Mouse (Mus musculus): ENCODE data around the gene Trpv1. TPM values are rescaled to one million over a fixed set of nuclear protein-coding genes. Genes with fewer than 3 reads are reported as not detected.
A peak's percentile ranks its signal among the peaks of the same experiment; 100 is the strongest.

Trpv1 gene
- polyA plus RNA-seq, 1 experiment from 2014 or later, result 0.26 TPM

- no peak overlapping the region for H3K4me3 ChIP-seq
- no peaks in the 10 kb centered on the region for H3K9me3 ChIP-seq (replicated peaks)
- no peaks in the 10 kb centered on the region for H3K27me3 ChIP-seq (ENCODE audit: low read depth, poor library complexity, severe bottlenecking)
- H3K4me1 ChIP-seq, result no peaks in the 10 kb centered on the region
- H3K36me3 ChIP-seq, result no peaks in the 10 kb centered on the region
- 88% methylated on average over 4 of the region's 4 CpGs for WGBS
- DNase-seq (ENCODE audit: low spot score), result no peak
- no peak overlapping the region for H3K27ac ChIP-seq
Measured at GRCm38 (mm10) chr11:73242777-73243176, 8.7 kb downstream of the Trpv1 start.

- Histone ChIP-seq H3K4me3 (no peak overlapping the region), H3K27me3 (ENCODE audit: low read depth, poor library complexity, severe bottlenecking) (no peaks in the 10 kb centered on the region), H3K36me3 (no peaks in the 10 kb centered on the region), H3K4me1 (no peaks in the 10 kb centered on the region), H3K9me3 (replicated peaks) (no peaks in the 10 kb centered on the region), H3K27ac (no peak overlapping the region)
- no peak for DNase-seq (ENCODE audit: low spot score)
- WGBS, result 84% methylated on average over 4 of the region's 4 CpGs
Measured at GRCm38 (mm10) chr11:73257362-73257945, 23.4 kb downstream of the Trpv1 start.

GRCm38 (mm10) chr11:73258664-73259063 lies 24.6 kb downstream of the Trpv1 start:
- Histone ChIP-seq H3K9me3 (replicated peaks) (no peaks in the 10 kb centered on the region), H3K36me3 (no peaks in the 10 kb centered on the region), H3K27ac (no peak overlapping the region), H3K27me3 (ENCODE audit: low read depth, poor library complexity, severe bottlenecking) (no peaks in the 10 kb centered on the region), H3K4me1 (no peaks in the 10 kb centered on the region), H3K4me3 (no peak overlapping the region)
- no peak for DNase-seq (ENCODE audit: low spot score)

GRCm38 (mm10) chr11:73260457-73260856 lies 26.4 kb downstream of the Trpv1 start:
- Histone ChIP-seq H3K27me3 (ENCODE audit: low read depth, poor library complexity, severe bottlenecking) (no peaks in the 10 kb centered on the region), H3K36me3 (no peaks in the 10 kb centered on the region), H3K9me3 (replicated peaks) (no peaks in the 10 kb centered on the region), H3K4me1 (no peaks in the 10 kb centered on the region), H3K4me3 (no peak overlapping the region), H3K27ac (no peak overlapping the region)
- no peak for DNase-seq (ENCODE audit: low spot score)
- WGBS, result 75% methylated on average over 3 of the region's 3 CpGs

- H3K27ac ChIP-seq, result no peak overlapping the region
- no peak overlapping the region for H3K4me3 ChIP-seq
- H3K36me3 ChIP-seq, result no peaks in the 10 kb centered on the region
- no peaks in the 10 kb centered on the region for H3K27me3 ChIP-seq (ENCODE audit: low read depth, poor library complexity, severe bottlenecking)
- no peaks in the 10 kb centered on the region for H3K9me3 ChIP-seq (replicated peaks)
- DNase-seq (ENCODE audit: low spot score), result no peak
- H3K4me1 ChIP-seq, result no peaks in the 10 kb centered on the region
- WGBS, result 83% methylated on average over 1 of the region's 1 CpGs
Measured at GRCm38 (mm10) chr11:73261385-73261784, 27.3 kb downstream of the Trpv1 start.

- H3K9me3 ChIP-seq (replicated peaks), result no peaks in the 10 kb centered on the region
- H3K36me3 ChIP-seq, result no peaks in the 10 kb centered on the region
- H3K4me3 ChIP-seq, result no peak within 1 kb of the TSS
- H3K27ac ChIP-seq, result no peak within 1 kb of the TSS
- no peaks in the 10 kb centered on the region for H3K27me3 ChIP-seq (ENCODE audit: low read depth, poor library complexity, severe bottlenecking)
- no peak for DNase-seq (ENCODE audit: low spot score)
- no peaks in the 10 kb centered on the region for H3K4me1 ChIP-seq
- WGBS, result 76% methylated on average over 7 of the region's 7 CpGs
Measured at GRCm38 (mm10) chr11:73267267-73267666, 33.2 kb downstream of the Trpv1 start, which contains the start of gene Trpv3. Trpv3 (plus strand) TSS chr11:73267388.

GRCm38 (mm10) chr11:73274821-73275220 lies 40.7 kb downstream of the Trpv1 start:
- peaks cover 3% of the 10 kb centered on the region for H3K4me1 ChIP-seq
- DNase-seq (ENCODE audit: low spot score), result no peak
- H3K27me3 ChIP-seq (ENCODE audit: low read depth, poor library complexity, severe bottlenecking), result no peaks in the 10 kb centered on the region
- no peaks in the 10 kb centered on the region for H3K36me3 ChIP-seq
- no peak overlapping the region for H3K27ac ChIP-seq
- 51% methylated on average over 2 of the region's 2 CpGs for WGBS
- no peaks in the 10 kb centered on the region for H3K9me3 ChIP-seq (replicated peaks)
- no peak overlapping the region for H3K4me3 ChIP-seq

GRCm38 (mm10) chr11:73280710-73281109 lies 46.6 kb downstream of the Trpv1 start:
- Histone ChIP-seq H3K36me3 (no peaks in the 10 kb centered on the region), H3K4me1 (peaks cover 41% of the 10 kb centered on the region), H3K4me3 (no peak overlapping the region), H3K9me3 (replicated peaks) (no peaks in the 10 kb centered on the region), H3K27ac (no peak overlapping the region), H3K27me3 (ENCODE audit: low read depth, poor library complexity, severe bottlenecking) (no peaks in the 10 kb centered on the region)
- DNase-seq (ENCODE audit: low spot score), result peak; percentile 40
- 41% methylated on average over 5 of the region's 5 CpGs for WGBS

- no peaks in the 10 kb centered on the region for H3K36me3 ChIP-seq
- H3K27ac ChIP-seq, result peak overlapping the region; percentile 17; the same call in 1 of the 2 replicates
- no peaks in the 10 kb centered on the region for H3K9me3 ChIP-seq (replicated peaks)
- peaks cover 41% of the 10 kb centered on the region for H3K4me1 ChIP-seq
- WGBS, result 4% methylated on average over 16 of the region's 16 CpGs
- H3K4me3 ChIP-seq, result peak overlapping the region; percentile 40
- H3K27me3 ChIP-seq (ENCODE audit: low read depth, poor library complexity, severe bottlenecking), result no peaks in the 10 kb centered on the region
- peak; percentile 59 for DNase-seq (ENCODE audit: low spot score)
Measured at GRCm38 (mm10) chr11:73281528-73282027, 47.5 kb downstream of the Trpv1 start.

- H3K4me1 ChIP-seq, result peaks cover 41% of the 10 kb centered on the region
- WGBS, result 77% methylated on average over 9 of the region's 9 CpGs
- H3K9me3 ChIP-seq (replicated peaks), result no peaks in the 10 kb centered on the region
- H3K27ac ChIP-seq, result peak overlapping the region; percentile 36; the same call in 1 of the 2 replicates
- DNase-seq (ENCODE audit: low spot score), result no peak
- no peak overlapping the region for H3K4me3 ChIP-seq
- H3K27me3 ChIP-seq (ENCODE audit: low read depth, poor library complexity, severe bottlenecking), result no peaks in the 10 kb centered on the region
- H3K36me3 ChIP-seq, result no peaks in the 10 kb centered on the region
Measured at GRCm38 (mm10) chr11:73283369-73283768, 49.3 kb downstream of the Trpv1 start.

GRCm38 (mm10) chr11:73283926-73284325 lies 49.8 kb downstream of the Trpv1 start:
- DNase-seq (ENCODE audit: low spot score), result no peak
- H3K27me3 ChIP-seq (ENCODE audit: low read depth, poor library complexity, severe bottlenecking), result no peaks in the 10 kb centered on the region
- peak overlapping the region; percentile 36 for H3K27ac ChIP-seq
- H3K9me3 ChIP-seq (replicated peaks), result no peaks in the 10 kb centered on the region
- peaks cover 41% of the 10 kb centered on the region for H3K4me1 ChIP-seq
- no peaks in the 10 kb centered on the region for H3K36me3 ChIP-seq
- no peak overlapping the region for H3K4me3 ChIP-seq
- WGBS, result 45% methylated on average over 1 of the region's 1 CpGs

GRCm38 (mm10) chr11:73284351-73284750 lies 50.3 kb downstream of the Trpv1 start:
- Histone ChIP-seq H3K27me3 (ENCODE audit: low read depth, poor library complexity, severe bottlenecking) (no peaks in the 10 kb centered on the region), H3K27ac (peak overlapping the region; percentile 36; the same call in 1 of the 2 replicates)
- DNase-seq (ENCODE audit: low spot score), result no peak

GRCm38 (mm10) chr11:73289621-73290020 lies 55.5 kb downstream of the Trpv1 start:
- WGBS, result 79% methylated on average over 1 of the region's 1 CpGs

More at GRCm38 (mm10) chr11:73284351-73284750, 50.3 kb downstream of the Trpv1 start:
- no peak overlapping the region for H3K4me3 ChIP-seq
- H3K9me3 ChIP-seq (replicated peaks), result no peaks in the 10 kb centered on the region
- peaks cover 41% of the 10 kb centered on the region for H3K4me1 ChIP-seq
- H3K36me3 ChIP-seq, result no peaks in the 10 kb centered on the region

GRCm38 (mm10) chr11:73303123-73303522 lies 69.0 kb downstream of the Trpv1 start:
- Histone ChIP-seq H3K4me1 (no peaks in the 10 kb centered on the region), H3K27ac (no peak overlapping the region)
- WGBS, result 74% methylated on average over 2 of the region's 2 CpGs

More at GRCm38 (mm10) chr11:73289621-73290020, 55.5 kb downstream of the Trpv1 start:
- H3K4me3 ChIP-seq, result no peak overlapping the region
- H3K27ac ChIP-seq, result no peak overlapping the region
- no peaks in the 10 kb centered on the region for H3K9me3 ChIP-seq (replicated peaks)
- H3K4me1 ChIP-seq, result peaks cover 3% of the 10 kb centered on the region; the same call in 1 of the 2 replicates
- H3K36me3 ChIP-seq, result no peaks in the 10 kb centered on the region
- no peak for DNase-seq (ENCODE audit: low spot score)
- H3K27me3 ChIP-seq (ENCODE audit: low read depth, poor library complexity, severe bottlenecking), result no peaks in the 10 kb centered on the region

More at GRCm38 (mm10) chr11:73303123-73303522, 69.0 kb downstream of the Trpv1 start:
- Histone ChIP-seq H3K27me3 (ENCODE audit: low read depth, poor library complexity, severe bottlenecking) (no peaks in the 10 kb centered on the region), H3K4me3 (no peak overlapping the region), H3K36me3 (no peaks in the 10 kb centered on the region), H3K9me3 (replicated peaks) (no peaks in the 10 kb centered on the region)
- no peak for DNase-seq (ENCODE audit: low spot score)

Measured in limb, embryonic 10.5 days (tissue).